Mouse (Mus musculus) forebrain, embryonic 13.5 days (tissue): ENCODE data around the gene Cdrt4. TPM values are rescaled to one million over a fixed set of nuclear protein-coding genes. Genes with fewer than 3 reads are reported as not detected.

Experiments used
- ATAC-seq: fragments of 200-750 bp; cut with Nextera tagmentation; 2 replicates; pipeline ENCODE4 v1.8.0; 2017
- H3K27ac ChIP-seq: fragments of 300-500 bp; sonication (generic); 2 replicates; pipeline ENCODE4 v1.5.1; 2015; ENCODE audit warnings: inconsistent platforms, mild to moderate bottlenecking, moderate library complexity
- H3K27me3 ChIP-seq: fragments of 300-500 bp; sonication (generic); 2 replicates; pipeline ENCODE4 v1.6.1; 2015; ENCODE audit warnings: mild to moderate bottlenecking, inconsistent platforms
- H3K36me3 ChIP-seq: fragments of 300-500 bp; sonication (generic); 2 replicates; pipeline ENCODE4 v1.6.1; 2015; ENCODE audit warnings: mild to moderate bottlenecking, inconsistent platforms; ENCODE audit not compliant: poor library complexity, severe bottlenecking
- H3K4me1 ChIP-seq: fragments of 300-500 bp; sonication (generic); 2 replicates; pipeline ENCODE4 v1.6.1; 2015; ENCODE audit warnings: inconsistent platforms
- H3K4me2 ChIP-seq: fragments of 300-500 bp; sonication (generic); 2 replicates; pipeline ENCODE4 v1.6.1; 2015; ENCODE audit warnings: inconsistent platforms, mild to moderate bottlenecking, moderate library complexity
- H3K4me3 ChIP-seq: fragments of 300-500 bp; sonication (generic); 2 replicates; pipeline ENCODE4 v1.5.1; 2015; ENCODE audit warnings: mild to moderate bottlenecking, inconsistent platforms
- H3K9ac ChIP-seq: fragments of 300-500 bp; sonication (generic); 2 replicates; pipeline ENCODE4 v1.6.1; 2015; ENCODE audit warnings: mild to moderate bottlenecking, inconsistent platforms
- H3K9me3 ChIP-seq: fragments of 300-500 bp; sonication (generic); replicated peaks from 2 replicates; pipeline ENCODE4 v1.6.1; 2016; ENCODE audit warnings: inconsistent platforms
- WGBS: fragments of 180-500 bp; shearing (Covaris S2); methylation state at CpG from one replicate; pipeline ENCODE4 v1.1.7; 2015; 5-methylcytosine and 5-hydroxymethylcytosine counted together
- polyA plus RNA-seq: library from polyadenylated mRNA; unstranded; fragments of >200 nt; fragmentation: Nextera tagmentation; extraction: Ambion mirVana; gene quantifications from 2 replicates; pipeline ENCODE4 v1.2.1, GENCODE M21; 2015

Cdrt4 gene
- polyA plus RNA-seq, 1 experiment from 2014 or later = not detected

- no peak for ATAC-seq
- H3K4me2 ChIP-seq = no peak overlapping the region
- WGBS = 97% methylated on average over 8 of the region's 8 CpGs
- H3K27ac ChIP-seq = no peak overlapping the region
- no peaks in the 10 kb centered on the region for H3K9me3 ChIP-seq
- H3K9ac ChIP-seq = no peak overlapping the region
- H3K27me3 ChIP-seq = no peaks in the 10 kb centered on the region
- H3K4me1 ChIP-seq = peaks cover 15% of the 10 kb centered on the region
- no peak overlapping the region for H3K4me3 ChIP-seq
- H3K36me3 ChIP-seq = no peaks in the 10 kb centered on the region
Measured at GRCm38 (mm10) chr11:63000126-63000525, 49.1 kb downstream of the Cdrt4 start.

GRCm38 (mm10) chr11:63004617-63005016, 53.6 kb downstream of the Cdrt4 start:
- Histone ChIP-seq H3K36me3 (no peaks in the 10 kb centered on the region), H3K4me1 (no peaks in the 10 kb centered on the region), H3K9me3 (no peaks in the 10 kb centered on the region), H3K4me2 (no peak overlapping the region), H3K4me3 (no peak overlapping the region), H3K27me3 (no peaks in the 10 kb centered on the region), H3K9ac (no peak overlapping the region), H3K27ac (no peak overlapping the region)
- no peak for ATAC-seq
- 79% methylated on average over 6 of the region's 6 CpGs for WGBS

GRCm38 (mm10) chr11:63007376-63007775, 56.4 kb downstream of the Cdrt4 start:
- Histone ChIP-seq H3K4me2 (no peak overlapping the region), H3K36me3 (no peaks in the 10 kb centered on the region), H3K4me3 (no peak overlapping the region), H3K4me1 (no peaks in the 10 kb centered on the region), H3K27me3 (no peaks in the 10 kb centered on the region), H3K27ac (no peak overlapping the region), H3K9me3 (no peaks in the 10 kb centered on the region), H3K9ac (no peak overlapping the region)
- ATAC-seq = no peak
- WGBS = 85% methylated on average over 5 of the region's 5 CpGs

- H3K9me3 ChIP-seq = no peaks in the 10 kb centered on the region
- H3K27me3 ChIP-seq = no peaks in the 10 kb centered on the region
- no peak for ATAC-seq
- no peaks in the 10 kb centered on the region for H3K4me1 ChIP-seq
- no peak overlapping the region for H3K4me3 ChIP-seq
- no peak overlapping the region for H3K27ac ChIP-seq
- H3K4me2 ChIP-seq = no peak overlapping the region
- H3K9ac ChIP-seq = no peak overlapping the region
- no peaks in the 10 kb centered on the region for H3K36me3 ChIP-seq
- WGBS = 84% methylated on average over 3 of the region's 3 CpGs
Measured at GRCm38 (mm10) chr11:63008004-63008403, 57.0 kb downstream of the Cdrt4 start.

- Histone ChIP-seq H3K27me3 (no peaks in the 10 kb centered on the region), H3K9ac (no peak overlapping the region), H3K36me3 (no peaks in the 10 kb centered on the region), H3K4me2 (no peak overlapping the region), H3K9me3 (no peaks in the 10 kb centered on the region), H3K4me3 (no peak overlapping the region), H3K4me1 (no peaks in the 10 kb centered on the region), H3K27ac (no peak overlapping the region)
- WGBS = 68% methylated on average over 3 of the region's 3 CpGs
- no peak for ATAC-seq
Measured at GRCm38 (mm10) chr11:63009761-63010160, 58.8 kb downstream of the Cdrt4 start.

- 0 out of 2 replicates have a peak, but pooled peaks have one; percentile 61 for ATAC-seq
- WGBS = 69% methylated on average over 6 of the region's 6 CpGs
- no peak overlapping the region for H3K27ac ChIP-seq
Measured at GRCm38 (mm10) chr11:63017327-63018082, 66.5 kb downstream of the Cdrt4 start.

GRCm38 (mm10) chr11:63018083-63018622, 67.2 kb downstream of the Cdrt4 start:
- H3K4me3 ChIP-seq = no peak overlapping the region
- H3K9ac ChIP-seq = no peak overlapping the region
- H3K27me3 ChIP-seq = no peaks in the 10 kb centered on the region
- no peak for ATAC-seq
- no peak overlapping the region for H3K27ac ChIP-seq
- H3K4me2 ChIP-seq = no peak overlapping the region
- H3K4me1 ChIP-seq = peaks cover 12% of the 10 kb centered on the region
- no peaks in the 10 kb centered on the region for H3K36me3 ChIP-seq
- 72% methylated on average over 6 of the region's 6 CpGs for WGBS
- no peaks in the 10 kb centered on the region for H3K9me3 ChIP-seq

More at GRCm38 (mm10) chr11:63017327-63018082, 66.5 kb downstream of the Cdrt4 start:
- no peak overlapping the region for H3K4me2 ChIP-seq
- H3K9me3 ChIP-seq = no peaks in the 10 kb centered on the region
- H3K9ac ChIP-seq = no peak overlapping the region
- peaks cover 12% of the 10 kb centered on the region for H3K4me1 ChIP-seq
- H3K36me3 ChIP-seq = no peaks in the 10 kb centered on the region
- H3K4me3 ChIP-seq = no peak overlapping the region
- H3K27me3 ChIP-seq = no peaks in the 10 kb centered on the region

- ATAC-seq = no peak
- H3K4me2 ChIP-seq = no peak overlapping the region
- peaks cover 12% of the 10 kb centered on the region for H3K4me1 ChIP-seq
- H3K9ac ChIP-seq = no peak overlapping the region
- H3K4me3 ChIP-seq = no peak overlapping the region
- H3K9me3 ChIP-seq = no peaks in the 10 kb centered on the region
- no peaks in the 10 kb centered on the region for H3K36me3 ChIP-seq
- H3K27me3 ChIP-seq = no peaks in the 10 kb centered on the region
- no peak overlapping the region for H3K27ac ChIP-seq
Measured at GRCm38 (mm10) chr11:63020633-63021032, 69.6 kb downstream of the Cdrt4 start.

GRCm38 (mm10) chr11:63021141-63021806, 70.3 kb downstream of the Cdrt4 start:
- WGBS = 83% methylated on average over 5 of the region's 5 CpGs
- no peaks in the 10 kb centered on the region for H3K27me3 ChIP-seq
- no peak overlapping the region for H3K9ac ChIP-seq
- peaks cover 12% of the 10 kb centered on the region for H3K4me1 ChIP-seq
- H3K4me2 ChIP-seq = no peak overlapping the region
- no peak overlapping the region for H3K27ac ChIP-seq
- no peaks in the 10 kb centered on the region for H3K36me3 ChIP-seq
- H3K9me3 ChIP-seq = no peaks in the 10 kb centered on the region
- no peak for ATAC-seq
- no peak overlapping the region for H3K4me3 ChIP-seq

GRCm38 (mm10) chr11:63023461-63023860, 72.5 kb downstream of the Cdrt4 start:
- Histone ChIP-seq H3K4me1 (no peaks in the 10 kb centered on the region; the same call in 1 of the 2 replicates), H3K9ac (no peak overlapping the region), H3K27ac (no peak overlapping the region), H3K4me2 (no peak overlapping the region), H3K4me3 (no peak overlapping the region), H3K27me3 (no peaks in the 10 kb centered on the region), H3K36me3 (no peaks in the 10 kb centered on the region), H3K9me3 (no peaks in the 10 kb centered on the region)
- 83% methylated on average over 5 of the region's 5 CpGs for WGBS
- ATAC-seq = no peak

GRCm38 (mm10) chr11:63024136-63024535, 73.1 kb downstream of the Cdrt4 start:
- no peaks in the 10 kb centered on the region for H3K9me3 ChIP-seq
- H3K4me2 ChIP-seq = no peak overlapping the region
- no peak overlapping the region for H3K4me3 ChIP-seq
- H3K36me3 ChIP-seq = no peaks in the 10 kb centered on the region
- H3K27ac ChIP-seq = no peak overlapping the region
- no peak for ATAC-seq
- no peaks in the 10 kb centered on the region for H3K27me3 ChIP-seq
- no peak overlapping the region for H3K9ac ChIP-seq
- 77% methylated on average over 2 of the region's 2 CpGs for WGBS
- no peaks in the 10 kb centered on the region for H3K4me1 ChIP-seq

GRCm38 (mm10) chr11:63025476-63025875, 74.5 kb downstream of the Cdrt4 start:
- Histone ChIP-seq H3K4me3 (no peak overlapping the region), H3K27me3 (no peaks in the 10 kb centered on the region), H3K4me2 (no peak overlapping the region), H3K27ac (no peak overlapping the region), H3K9me3 (no peaks in the 10 kb centered on the region), H3K4me1 (no peaks in the 10 kb centered on the region), H3K36me3 (no peaks in the 10 kb centered on the region), H3K9ac (no peak overlapping the region)
- ATAC-seq = peak; percentile 51; the same call in 1 of the 2 replicates
- 79% methylated on average over 6 of the region's 6 CpGs for WGBS
